Mouse (Mus musculus): Measurements from ENCODE around the gene Prss36.
A peak's percentile ranks its signal among the peaks of the same experiment; 100 is the strongest.

Prss36 gene

DNA sequence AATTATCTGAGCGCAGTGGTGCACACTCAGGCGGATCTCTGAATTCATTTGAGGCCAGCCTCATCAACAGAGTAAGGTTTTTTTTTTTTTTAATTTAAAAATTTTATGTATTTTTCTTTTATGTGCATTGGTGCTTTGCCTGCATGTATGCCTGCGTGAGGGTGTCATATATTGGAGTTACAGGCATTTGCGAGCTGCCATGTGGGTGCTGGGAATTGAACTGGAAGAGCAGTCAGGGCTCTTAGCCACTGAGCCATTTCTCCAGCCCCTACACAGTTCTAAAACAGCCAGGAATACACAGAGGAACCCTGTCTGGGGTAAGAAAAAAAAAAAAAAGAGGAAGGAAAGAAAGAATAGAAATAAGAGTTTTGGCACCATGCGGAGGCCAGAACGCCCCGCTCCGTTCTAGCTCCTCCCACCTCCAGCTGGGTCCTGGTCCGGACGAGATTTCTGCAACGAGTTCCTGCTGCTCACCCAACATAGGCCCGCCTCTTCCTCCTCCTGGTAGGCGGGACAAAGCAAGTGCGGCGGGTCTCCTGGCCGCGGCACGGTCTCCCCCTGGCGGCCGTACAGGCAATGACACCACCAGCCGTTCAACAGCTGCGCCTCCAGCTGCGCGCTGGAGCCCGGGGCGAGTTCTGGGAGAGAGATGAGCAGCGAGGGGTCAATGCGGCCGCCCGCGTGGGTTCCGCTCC lies 11.3 kb downstream of the Prss36 start:
- DNase-seq (ENCODE audit: low spot score in 2 of 2): peak; percentile 92 to 94

- no peak for DNase-seq (ENCODE audit: low spot score in 2 of 2)
These were observed 12.4 kb downstream of the Prss36 start for GRCm38 (mm10) chr7:127934075-127934474.

DNA sequence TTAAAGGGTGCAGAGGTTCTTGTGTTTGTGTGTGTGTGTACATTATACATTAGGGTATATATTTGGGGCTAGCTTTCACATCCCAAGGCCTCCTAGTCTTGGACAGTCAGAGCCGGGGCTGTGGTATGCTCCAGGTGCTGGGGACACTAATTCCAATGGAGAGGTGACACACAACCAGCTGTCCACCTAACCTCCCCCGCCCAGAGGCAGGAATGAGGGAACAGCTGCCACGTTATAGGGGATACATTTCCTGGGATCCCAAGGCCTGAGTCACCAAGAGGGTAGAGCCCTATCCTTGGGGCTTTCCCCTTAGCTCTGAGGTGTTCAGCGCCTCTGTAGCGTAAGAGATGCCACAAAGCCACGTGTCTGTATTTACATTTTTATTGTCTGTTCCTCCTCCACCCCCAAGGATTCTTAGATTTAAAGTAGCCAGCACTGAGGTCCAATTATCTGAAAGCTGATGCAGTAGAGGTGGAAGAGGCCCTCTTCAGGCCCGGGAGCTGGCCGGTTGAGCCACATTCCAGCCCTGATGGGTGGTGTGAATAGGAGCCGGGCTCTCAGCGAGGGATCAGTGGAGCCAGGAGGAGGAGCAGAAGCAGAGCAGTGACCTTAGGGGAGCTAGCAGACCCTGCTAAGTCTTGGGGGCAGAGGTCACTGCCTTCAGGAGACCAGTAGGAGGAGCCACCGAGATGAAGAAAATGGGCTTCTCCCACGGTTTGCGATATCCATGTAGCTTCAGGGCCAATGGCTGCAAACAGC lies 14.1 kb downstream of the Prss36 start:
- peak in 1 of 2 experiments; percentile 44 for DNase-seq (ENCODE audit: low spot score in 2 of 2)

DNA sequence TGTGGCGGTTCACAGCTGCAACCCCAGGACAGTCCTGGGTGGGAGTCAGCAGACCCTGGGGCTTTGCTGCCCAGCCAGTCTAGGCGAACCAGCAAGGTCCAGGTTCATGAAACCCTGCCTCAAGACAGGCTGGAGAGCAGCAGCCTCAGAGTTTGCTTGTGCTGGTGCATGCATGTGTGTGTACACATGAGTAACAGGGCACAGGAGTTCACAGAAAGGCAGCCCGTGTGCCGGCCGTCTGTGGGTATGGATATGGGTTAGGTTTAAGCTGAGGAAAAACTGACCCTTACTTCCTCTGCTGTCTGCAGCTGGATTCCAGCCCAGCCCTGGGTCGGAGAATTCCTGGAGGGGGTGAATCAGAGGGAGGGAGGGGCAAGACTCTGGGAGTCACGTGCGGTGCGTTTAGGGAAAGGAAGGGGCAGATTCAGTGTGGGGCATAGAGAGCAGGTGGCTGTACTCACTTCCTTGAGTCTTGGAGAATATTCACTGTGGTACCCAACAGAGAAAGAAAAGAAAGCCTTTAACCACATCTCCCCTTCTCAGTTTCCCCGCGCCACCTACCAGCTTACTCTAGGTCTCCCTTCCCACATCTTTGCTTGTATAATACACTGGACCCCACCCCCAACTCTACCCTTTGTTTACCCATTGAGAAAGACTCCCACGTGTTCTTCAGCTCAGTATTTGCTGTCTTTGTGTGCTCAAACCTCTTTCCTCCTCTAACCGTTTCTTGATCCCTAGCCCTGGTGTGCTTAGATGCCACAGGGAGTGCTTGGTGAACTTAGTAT lies 15.0 kb downstream of the Prss36 start:
- DNase-seq (ENCODE audit: low spot score in 2 of 2): peak in 1 of 2 experiments; percentile 50

DNA sequence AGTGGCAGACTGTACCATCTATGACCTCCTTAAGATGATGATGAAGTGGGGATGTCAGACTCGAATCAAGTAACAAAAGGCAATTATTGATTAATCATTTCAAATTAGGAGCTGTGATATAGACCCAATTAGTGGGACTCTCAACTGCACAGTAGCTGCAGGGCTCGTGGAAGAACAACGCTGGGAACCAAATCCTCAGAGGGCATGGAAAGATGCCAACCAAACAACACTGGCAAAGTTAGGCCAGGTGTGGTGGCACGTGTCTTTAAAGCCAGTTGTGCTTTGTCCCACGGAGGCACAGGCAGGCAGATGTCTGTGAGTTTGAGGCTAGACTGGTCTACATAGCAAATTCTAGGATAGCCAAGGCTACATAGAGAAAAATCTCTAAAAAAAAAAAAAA lies 15.9 kb downstream of the Prss36 start:
- no peak for DNase-seq (ENCODE audit: low spot score in 2 of 2)

GRCm38 (mm10) chr7:127929923-127930322 lies 16.6 kb downstream of the Prss36 start, which contains the start of gene Prss8:
Gene Prss8, minus strand, starts transcription at chr7:127930104.
- DNase-seq (ENCODE audit: low spot score in 2 of 2): peak in 1 of 2 experiments; percentile 75

- DNase-seq (ENCODE audit: low spot score in 2 of 2): no peak
These were observed 17.9 kb downstream of the Prss36 start for GRCm38 (mm10) chr7:127928596-127928995.

GRCm38 (mm10) chr7:127927726-127928125 lies 18.8 kb downstream of the Prss36 start:
- no peak for DNase-seq (ENCODE audit: low spot score in 2 of 2)

- DNase-seq (ENCODE audit: low spot score in 2 of 2): no peak
These were observed 19.7 kb downstream of the Prss36 start for GRCm38 (mm10) chr7:127926846-127927245.

GRCm38 (mm10) chr7:127926066-127926465 lies 20.5 kb downstream of the Prss36 start:
- no peak for DNase-seq (ENCODE audit: low spot score in 2 of 2)

GRCm38 (mm10) chr7:127925252-127925651 lies 21.3 kb downstream of the Prss36 start:
- DNase-seq (ENCODE audit: low spot score in 2 of 2): peak in 1 of 2 experiments; percentile 47

DNA sequence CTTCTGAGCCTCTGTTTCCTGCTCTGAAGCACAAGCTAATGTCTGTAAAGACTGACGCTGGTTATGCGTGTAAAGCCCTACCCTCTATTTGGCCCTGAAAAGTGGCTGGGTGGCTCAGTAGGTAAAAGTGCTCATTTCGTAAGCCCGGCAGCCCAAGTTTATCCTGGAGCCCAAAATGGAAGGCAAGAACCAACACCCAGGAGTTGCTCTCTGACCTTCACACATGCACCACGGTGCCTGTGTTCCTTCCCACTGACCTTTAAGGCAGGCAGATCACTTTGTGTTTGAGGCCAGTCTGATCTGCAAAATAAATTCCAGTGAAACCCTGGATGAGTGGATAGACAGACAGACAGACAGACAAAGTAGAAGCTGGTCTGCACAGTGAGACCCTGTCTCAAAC lies 22.8 kb downstream of the Prss36 start:
- DNase-seq (ENCODE audit: low spot score in 2 of 2): no peak

DNA sequence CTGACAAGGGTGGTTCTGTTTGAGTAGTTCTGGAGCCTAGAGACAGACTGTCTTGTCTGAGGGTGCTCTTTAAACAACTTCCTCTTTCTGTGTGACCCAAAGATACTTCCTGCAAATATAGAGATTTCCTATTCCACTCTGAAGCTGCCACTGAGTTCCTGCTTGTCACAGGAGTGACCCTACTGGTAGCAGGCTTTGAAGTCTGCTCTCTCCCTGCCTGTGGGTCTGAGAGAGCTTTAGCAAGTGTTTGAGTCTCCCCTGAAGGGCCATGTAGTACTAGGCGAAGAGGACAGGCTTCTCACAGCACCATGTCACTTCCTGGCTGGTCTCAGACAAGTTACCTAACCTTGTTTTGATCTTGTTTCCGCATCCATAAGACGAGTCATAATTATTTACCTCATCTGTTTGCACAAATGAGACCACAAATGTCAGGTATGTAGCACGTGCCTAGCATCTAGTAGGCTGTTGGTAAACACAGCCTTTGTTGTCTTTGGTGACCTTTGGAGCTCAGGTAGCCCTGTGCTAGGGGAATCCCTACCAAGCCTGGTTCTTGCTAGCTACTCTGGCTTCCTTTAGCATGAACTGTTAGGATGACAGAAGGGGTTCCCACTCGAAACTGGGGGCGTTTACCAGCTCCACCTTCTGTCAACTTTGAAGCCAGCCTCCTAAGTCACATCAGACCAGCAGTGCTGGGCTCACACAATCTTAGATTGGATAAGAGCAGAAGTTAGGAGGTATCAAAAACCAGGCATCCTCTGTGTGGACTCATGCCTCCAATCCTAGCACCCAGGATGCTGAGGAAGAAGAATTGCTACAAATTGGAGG lies 23.9 kb downstream of the Prss36 start:
- DNase-seq (ENCODE audit: low spot score in 2 of 2): no peak

DNA sequence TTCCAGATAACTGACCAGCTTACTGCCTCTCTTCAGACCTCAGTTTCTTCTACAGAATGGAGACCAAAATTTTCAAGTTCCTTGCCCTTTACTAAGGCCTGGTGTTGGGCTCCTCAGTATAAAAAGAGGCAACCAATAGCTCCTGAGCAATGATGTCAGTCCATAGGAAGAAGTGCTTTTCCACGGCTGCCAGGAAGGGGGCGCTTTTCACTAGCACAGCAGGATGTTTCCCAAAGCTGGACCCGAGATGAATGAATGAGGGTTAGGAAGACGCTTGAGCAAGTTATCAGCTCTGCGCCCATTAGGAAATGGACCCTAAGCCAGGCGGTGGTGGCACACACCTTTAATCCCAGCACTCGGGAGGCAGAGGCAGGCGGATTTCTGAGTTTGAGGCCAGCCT lies 25.0 kb downstream of the Prss36 start:
- DNase-seq (ENCODE audit: low spot score in 2 of 2): no peak

DNA sequence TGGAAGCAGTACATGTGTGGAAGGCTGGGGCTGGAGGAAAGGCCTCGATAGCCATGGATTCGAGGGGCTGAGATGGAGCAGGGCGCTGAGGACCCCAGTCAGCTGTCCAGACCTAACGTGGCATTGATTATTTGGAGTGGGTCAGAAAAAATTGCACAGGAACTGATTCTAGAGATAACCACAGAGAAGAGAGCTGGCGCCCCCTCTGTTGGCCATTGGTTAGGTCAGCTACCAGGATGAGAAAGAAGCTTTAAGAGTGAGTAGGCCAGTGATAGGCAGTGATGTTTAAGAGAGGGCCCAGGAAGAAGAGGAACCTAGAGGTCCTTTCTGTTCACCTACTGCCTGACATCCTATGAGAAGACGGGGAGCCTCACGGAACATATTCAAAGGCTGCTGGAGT lies 27.2 kb downstream of the Prss36 start:
- DNase-seq (ENCODE audit: low spot score in 2 of 2): no peak

GRCm38 (mm10) chr7:127918203-127918602 lies 28.3 kb downstream of the Prss36 start:
- no peak for DNase-seq (ENCODE audit: low spot score in 2 of 2)

- DNase-seq (ENCODE audit: low spot score in 2 of 2): no peak
These were observed 31.2 kb downstream of the Prss36 start for GRCm38 (mm10) chr7:127915293-127915692.

GRCm38 (mm10) chr7:127912938-127913337 lies 33.6 kb downstream of the Prss36 start:
- no peak for DNase-seq (ENCODE audit: low spot score in 2 of 2)

GRCm38 (mm10) chr7:127912190-127912871 lies 34.2 kb downstream of the Prss36 start, which contains the start of gene Kat8:
Gene Kat8, plus strand, starts transcription at chr7:127912516.
- peak; percentile 86 to 91 for DNase-seq (ENCODE audit: low spot score in 2 of 2)

- DNase-seq (ENCODE audit: low spot score in 2 of 2): no peak
These were observed 37.9 kb downstream of the Prss36 start for GRCm38 (mm10) chr7:127908656-127909055.

- no peak for DNase-seq (ENCODE audit: low spot score in 2 of 2)
These were observed 38.6 kb downstream of the Prss36 start for GRCm38 (mm10) chr7:127907939-127908338.

Measured in urinary bladder, adult 18-20 months (tissue).